Mouse (Mus musculus) lung, postnatal 25 days (tissue): Measurements from ENCODE around the gene Edem1.

Experiments
- DNase-seq: peaks from one replicate; pipeline ENCODE4 v3.0.0; 2022; ENCODE audit warnings: low spot score

The Edem1 gene

DNA sequence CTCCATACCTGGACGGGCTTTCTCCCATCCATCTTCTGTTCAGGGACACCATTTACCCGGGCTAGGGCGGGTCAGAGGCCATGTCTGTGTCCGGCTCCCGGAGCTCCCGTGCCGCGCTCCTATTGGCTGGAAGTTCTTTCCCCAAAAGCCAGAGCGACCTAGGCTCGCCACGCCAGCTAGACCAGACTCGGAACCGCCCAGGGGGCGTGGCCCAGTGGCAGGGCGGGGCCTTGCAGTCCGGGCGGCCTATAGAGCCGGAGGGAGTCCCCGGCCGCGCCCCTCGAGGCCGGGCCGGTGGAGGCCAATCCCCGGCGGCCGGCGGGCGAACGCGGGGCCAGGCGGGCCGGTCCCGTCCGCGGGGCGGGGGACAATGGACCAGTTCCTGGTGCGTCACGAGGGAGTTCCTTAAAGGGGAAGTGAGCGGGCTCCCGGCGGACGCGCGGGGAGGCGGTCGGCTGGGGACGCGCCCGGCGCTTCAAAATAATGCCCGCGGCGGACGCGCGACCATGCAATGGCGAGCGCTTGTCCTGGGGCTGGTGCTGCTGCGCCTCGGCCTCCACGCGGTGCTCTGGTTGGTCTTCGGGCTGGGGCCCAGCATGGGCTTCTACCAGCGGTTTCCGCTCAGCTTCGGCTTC, at the start of gene Edem1:
Edem1 (plus strand) TSS at position 408 of the 635 bp plus-strand sequence.
- peak; percentile 99 for DNase-seq

DNA sequence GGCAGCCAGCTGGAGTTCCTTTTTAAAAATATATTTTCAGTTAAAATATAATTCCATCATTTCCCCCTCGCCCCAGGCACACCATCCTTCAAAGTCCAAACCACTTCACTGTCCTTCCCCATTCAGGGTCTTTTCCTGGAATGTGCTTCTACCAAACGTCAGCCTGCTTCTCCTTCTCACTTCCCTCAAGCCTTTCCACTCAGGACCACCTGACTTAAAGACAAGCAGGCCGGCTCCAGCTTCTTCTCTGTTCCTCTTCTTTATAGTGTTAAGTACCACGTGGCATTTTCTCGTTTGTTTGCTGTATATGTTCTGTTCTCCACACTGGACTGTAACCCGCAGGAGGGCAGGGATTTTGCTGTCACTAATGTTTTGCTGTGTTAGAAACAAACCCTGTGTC, 46.6 kb upstream of the Edem1 start:
- peak; percentile 29 for DNase-seq

DNA sequence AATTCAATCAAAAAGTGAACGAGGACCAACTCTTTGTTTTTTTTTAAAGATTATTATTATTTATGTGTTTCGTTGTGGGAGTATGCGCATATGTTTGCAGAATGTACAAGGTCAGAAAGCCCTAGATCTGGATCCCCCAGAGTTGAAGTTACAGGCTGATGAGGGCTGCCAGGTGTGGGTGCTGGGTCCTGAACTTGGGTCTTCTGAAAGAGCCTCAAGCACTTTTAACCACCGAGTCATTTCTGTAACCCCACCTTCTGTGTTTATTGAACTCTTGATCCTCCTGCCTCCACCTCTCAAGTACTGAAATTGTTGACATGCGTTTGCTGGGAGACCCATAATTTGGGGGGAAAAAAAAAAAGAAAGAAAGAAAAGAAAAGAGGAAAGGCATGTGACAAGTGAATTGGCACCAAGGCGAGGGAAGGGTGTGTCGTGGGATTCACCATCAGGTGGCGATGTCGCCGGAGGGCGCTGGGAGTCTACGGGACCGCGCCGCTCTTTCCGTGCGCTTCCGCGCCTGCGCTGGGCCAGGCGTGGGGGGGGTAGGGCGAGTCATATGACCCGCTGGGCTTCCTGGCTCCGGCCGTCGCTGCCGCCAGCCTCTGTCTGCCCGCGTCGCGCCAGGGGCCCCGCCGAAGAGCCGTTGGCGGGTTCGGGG, 45.8 kb upstream of the Edem1 start, which contains the start of gene Arl8b:
Arl8b (plus strand) TSS at position 574 of the 658 bp plus-strand sequence.
- DNase-seq: peak; percentile 95

DNA sequence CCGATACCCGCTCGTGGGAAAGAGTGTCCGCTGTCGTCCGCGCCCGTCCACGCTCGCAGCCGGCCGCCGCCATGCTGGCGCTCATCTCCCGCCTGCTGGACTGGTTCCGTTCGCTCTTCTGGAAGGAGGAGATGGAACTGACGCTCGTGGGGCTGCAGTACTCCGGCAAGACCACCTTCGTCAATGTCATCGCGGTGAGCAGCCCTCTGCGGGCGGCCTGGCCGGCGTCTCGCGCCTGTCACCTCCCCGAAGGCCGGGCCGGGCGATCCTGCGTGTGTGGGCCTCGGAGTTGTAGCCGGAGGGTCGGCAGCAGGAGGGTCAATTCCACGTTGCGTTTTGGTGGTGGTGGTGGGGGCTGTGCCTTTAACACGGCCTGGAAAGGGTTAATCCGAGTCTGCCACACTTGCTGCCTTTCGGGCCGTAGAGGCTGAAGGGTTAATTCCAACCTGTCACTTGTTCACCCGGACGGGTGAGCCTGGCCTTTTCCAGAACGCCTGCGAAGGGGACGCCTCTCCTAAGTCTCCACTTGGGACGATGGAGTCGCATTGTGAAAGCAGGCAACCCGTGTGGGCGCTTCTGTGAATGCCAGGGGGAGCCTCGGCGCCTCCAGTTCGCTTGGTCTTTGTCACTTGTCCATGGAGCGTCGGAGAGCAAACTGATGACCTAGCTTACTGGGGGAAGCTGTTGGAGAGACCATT, 45.1 kb upstream of the Edem1 start:
- peak; percentile 24 for DNase-seq

DNA sequence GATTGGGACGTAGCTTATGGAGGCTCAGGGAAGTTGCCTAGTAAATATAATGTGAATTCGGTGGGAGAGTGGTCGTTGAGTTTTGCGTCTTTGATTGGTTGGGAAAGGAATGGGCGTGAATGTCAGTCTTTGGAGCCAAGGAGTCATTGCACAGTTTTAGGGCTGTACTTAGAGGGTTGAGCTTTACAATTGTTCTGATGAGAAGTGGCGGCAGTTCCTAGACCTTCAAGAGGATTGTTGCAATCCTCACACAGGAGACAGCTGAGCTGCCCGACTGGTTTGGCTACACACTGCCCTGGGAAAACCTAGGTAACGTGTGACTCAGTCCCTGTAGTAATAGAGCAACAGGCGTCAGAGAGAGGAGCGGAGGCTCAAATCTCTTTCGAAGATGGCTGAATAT, 44.4 kb upstream of the Edem1 start:
- DNase-seq: peak; percentile 83

DNA sequence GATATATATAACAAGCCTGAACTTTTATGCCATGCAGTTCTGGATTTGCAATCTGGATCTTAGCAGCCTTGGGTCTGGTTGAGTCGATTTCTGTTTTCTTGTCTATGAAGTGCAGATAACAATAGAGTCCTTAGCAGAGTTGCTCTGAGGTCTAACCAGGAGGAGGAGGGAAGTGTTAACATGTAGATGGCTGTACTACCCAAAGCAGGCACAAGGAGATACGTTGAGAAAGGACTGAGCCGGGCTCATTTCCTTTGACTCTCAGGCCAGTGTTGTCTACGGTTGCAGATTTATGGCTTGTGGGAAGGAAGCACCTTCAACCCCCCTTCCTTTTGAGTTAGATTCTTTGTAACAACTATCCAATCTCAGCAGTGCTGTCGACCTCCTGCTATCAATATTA, 43.6 kb upstream of the Edem1 start:
- no peak for DNase-seq

DNA sequence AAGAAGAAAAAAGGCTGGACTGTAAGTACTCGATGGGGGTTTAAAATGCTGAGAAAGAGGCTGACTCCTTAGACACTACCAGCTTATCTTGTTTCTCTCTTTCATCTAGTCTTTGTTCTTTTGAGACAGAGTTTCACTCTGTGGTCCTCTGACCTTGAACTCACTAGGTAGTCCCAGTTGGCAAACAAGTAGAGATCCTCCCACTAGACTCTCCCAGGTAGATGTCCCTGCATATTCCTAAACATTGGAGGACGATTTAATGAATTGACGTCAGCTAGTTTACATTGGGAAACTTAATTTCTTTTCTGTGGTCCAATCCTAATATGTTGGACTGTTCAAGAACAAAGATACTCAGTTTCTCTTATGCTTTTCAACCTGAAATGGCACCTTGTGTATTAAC, 42.9 kb upstream of the Edem1 start:
- DNase-seq: no peak

DNA sequence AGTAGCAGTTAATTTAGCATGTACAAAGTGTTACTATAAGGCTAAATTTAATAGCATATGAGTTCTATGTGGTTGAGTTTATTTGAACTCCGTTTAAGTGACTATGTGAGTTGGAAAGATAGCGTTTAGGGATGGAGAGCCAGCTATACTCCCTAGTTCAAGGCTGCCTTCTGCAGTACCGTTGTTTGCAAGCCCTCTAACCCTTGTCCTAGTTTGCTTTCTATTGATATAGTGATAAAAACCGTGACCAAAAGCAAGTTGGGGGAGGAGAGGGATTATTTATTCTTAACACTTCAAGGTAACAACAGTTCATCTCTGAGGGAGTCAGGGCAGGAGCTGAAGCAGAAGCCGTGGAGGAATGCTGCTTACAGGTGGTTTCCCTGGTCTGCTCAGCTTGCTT, 36.9 kb upstream of the Edem1 start:
- no peak for DNase-seq

DNA sequence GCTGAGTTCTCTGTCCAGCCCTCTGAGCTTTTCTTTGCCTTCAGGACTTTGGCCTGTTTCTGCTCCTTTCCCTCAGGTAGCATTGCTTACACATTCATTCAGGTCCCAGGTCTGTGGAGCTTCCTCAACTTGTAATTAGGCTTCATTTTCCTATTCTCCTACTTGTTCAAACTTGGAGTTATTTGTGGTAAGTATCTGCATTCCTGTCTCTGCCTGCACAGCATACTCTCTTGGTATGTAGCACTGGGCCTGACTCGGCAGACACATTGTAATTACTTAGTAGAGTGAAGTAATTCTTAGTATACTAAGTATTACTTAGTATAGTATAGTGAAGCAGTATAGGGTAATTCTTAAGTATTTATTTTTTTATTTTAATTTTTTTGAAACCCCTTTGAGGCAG, 32.5 kb upstream of the Edem1 start:
- no peak for DNase-seq

DNA sequence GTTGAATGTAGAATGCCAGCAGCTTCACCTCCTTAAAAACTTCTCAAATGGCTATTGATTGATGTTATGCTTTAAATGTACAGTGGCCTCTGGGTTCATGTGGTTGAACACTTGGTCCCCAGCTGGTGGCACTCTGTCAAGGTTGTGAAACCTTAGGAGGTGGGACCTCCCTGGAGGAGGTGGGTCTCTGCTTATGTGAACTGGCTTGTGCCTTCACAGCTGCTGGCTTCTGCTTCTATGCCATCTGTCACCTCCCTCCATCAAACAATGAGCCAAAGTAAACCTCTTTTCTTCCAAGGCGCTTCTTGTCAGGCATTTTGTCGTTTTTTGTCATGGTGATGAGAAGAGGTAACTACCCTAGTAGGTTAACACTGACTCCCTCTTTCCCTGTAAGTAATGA, 31.7 kb upstream of the Edem1 start:
- peak; percentile 55 for DNase-seq

DNA sequence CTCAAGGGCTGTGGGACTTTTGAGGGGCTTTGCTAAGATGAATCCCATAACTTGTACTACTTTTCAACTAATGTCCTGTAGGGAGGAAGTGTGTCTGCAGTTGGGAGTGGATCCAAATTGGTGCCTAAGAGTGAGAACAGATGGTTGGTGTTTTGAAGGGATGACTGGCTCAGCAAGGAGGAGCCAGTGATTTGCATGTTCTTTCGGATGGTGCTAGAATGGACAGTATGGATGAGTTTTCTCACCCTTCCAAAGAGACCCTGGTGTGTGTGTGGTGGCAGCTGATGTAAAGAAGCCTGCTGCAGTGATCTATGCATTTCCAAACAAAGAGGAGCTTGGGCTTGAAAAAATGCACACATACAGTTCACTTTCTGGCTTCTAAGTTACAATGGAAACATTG, 23.2 kb upstream of the Edem1 start:
- no peak for DNase-seq

DNA sequence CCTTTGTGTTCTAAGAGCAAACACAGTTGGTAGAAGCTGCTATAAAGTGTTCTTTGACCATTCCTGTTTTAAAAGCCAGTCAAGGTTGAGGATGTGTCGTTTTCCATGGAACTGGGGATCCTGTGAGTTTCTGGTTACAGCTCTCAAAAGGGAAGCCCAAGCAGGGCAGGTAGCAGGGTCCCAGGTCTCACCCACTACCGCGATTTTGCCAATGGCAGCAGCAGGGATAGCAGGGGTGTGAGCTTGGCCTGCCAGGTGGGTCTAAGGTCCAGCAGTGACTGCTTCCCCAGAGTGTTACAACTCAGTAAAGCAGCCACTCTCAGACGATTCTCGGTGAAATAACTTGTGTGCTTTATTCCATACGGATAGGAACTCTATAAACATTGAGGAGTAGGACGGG, 22.6 kb upstream of the Edem1 start:
- no peak for DNase-seq

DNA sequence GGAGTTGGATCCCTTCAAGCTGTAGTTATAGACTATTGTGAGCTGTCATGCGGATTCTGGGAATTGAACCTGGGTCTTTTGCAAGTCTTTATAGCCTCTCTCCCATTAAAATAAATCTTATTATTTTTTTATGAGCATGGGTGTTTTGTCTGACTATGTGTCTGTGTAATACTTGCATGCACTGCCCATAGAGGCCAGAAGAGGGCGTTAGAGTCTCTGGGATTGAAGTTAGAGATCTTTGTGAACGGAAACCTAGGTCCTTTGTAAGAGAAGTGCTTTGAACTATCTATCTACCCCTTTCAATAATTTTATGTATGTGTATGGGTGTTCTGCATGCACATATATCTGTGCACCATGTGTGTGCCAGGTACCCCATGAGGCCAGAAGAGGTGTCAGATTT, 21.0 kb upstream of the Edem1 start:
- no peak for DNase-seq

DNA sequence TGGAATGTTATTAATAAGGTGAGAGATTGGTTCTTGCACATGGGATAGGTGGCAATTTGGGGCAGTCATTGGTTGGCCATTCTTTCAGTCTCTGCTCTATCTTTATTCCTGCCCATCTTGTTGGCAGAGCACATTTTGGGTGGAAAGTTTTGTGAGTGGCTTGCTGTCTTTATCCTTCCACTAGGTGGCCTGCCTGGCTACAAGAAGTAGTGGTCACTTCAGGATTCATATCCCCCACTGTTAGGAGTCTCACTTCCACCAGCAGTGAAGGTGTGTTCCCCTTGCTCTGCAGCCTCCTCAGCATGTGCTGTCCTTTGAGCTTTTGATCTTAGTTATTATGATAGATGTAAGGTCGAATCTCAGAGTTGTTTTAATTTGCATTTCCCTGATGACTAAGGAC, 19.7 kb upstream of the Edem1 start:
- no peak for DNase-seq

DNA sequence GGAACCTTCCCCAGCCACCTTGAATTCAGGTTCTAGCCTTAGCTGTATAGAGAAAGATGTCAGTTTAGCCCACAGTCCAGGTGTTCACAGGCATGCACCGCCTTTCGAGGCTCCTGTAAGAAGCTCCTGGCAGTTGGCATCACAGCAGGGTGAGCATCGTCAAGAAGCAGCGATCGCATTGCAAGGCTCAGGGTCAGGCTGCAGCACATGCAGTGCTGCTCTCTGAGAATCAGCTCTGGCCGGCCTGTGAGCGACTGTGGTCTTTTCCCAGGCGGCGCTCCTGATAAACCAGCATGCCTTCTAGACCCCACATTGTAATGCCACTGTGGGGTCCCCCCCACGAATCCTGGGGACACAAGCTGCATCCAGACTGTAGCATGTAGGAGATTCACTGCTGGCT, 18.2 kb upstream of the Edem1 start:
- no peak for DNase-seq

DNA sequence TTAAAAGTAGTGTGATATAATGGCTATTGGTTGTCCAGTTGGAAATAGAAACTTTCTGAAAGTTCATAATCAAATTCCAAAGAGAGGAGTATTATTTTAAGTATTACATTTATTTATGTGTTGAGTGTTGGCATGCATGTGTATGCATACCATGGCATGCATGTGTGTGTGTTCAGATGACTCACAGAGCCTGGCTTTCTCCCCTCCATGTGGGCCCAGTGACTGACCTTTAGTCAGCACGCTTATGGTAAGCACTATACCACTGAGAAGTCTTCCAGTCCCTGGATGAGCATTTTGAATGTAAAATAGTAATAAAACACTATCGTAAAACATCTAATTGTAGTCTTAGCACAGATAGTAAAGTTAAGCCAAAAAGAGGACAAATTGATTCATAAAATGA, 16.3 kb upstream of the Edem1 start:
- DNase-seq: no peak

DNA sequence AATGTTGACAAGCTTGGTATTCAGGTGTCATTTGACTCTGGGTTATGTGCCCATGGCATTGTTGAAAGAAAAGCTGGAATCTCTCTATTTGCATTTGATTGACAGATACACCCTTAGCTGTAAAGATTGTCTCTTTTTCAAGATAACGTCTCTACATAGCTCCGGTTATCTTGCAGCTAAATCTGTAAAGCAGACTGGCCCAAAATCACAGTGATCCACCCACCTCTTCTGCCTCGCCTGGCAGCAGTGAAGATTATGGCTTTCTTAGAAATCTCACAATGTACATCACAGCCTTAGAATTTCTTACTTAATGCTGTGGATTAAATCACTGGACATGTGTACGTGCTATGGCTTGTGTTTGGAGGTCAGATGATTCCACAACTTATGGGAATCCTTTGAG, 10.9 kb upstream of the Edem1 start:
- DNase-seq: no peak

DNA sequence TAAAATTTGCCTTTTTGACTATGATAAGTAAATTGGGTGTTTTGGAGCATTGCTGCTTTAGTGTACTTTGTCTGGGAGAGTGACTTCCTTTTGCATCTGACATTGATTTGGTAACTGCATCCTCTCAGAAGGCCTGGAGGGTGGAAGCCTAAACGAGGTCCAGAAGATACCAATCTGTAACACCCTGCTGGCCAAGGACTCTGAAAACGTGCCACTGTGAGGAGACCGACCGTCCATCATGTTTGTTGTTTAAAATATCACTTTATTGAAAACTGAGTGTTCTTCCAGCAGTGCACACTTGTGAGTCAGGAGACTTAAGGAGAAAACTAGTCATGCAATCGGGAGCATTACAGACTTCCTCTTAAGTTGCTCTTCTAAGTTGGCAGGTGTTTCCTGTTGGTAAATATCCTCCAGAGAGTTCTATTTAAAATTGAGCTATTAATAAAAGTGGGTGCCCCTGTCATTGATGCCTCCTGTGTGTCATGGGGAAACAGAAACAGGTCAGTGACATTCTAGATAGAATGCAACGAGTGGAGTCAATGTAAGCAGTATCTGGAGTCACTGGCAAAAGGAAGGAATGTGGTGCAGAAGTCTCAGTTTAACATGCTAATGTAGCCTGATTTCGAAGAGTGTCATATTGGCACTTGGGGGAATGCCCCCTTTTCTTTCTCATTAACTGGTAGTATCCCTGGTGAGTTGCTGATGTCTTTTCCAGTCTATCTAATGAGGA, 3.5 kb upstream of the Edem1 start:
- peak; percentile 48 for DNase-seq

DNA sequence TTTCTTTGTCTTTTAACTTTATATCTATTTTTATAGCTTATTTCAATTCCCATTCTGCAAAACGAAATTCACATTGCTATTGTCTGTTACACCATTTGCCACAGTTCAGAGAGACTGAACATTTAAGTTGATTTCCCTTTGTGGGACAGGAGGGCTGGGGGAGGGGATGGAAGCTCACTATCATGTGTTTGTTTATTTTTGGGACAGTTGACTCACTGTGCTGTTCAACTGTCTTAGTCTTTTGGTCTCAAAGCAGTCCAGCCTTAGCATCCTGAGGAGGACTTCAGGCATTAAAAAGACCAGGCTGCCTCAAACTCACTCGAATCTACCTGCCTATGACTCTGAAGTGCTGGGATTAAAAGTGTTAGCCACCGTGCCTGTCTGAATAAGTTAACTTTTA, 2.4 kb upstream of the Edem1 start:
- DNase-seq: no peak

DNA sequence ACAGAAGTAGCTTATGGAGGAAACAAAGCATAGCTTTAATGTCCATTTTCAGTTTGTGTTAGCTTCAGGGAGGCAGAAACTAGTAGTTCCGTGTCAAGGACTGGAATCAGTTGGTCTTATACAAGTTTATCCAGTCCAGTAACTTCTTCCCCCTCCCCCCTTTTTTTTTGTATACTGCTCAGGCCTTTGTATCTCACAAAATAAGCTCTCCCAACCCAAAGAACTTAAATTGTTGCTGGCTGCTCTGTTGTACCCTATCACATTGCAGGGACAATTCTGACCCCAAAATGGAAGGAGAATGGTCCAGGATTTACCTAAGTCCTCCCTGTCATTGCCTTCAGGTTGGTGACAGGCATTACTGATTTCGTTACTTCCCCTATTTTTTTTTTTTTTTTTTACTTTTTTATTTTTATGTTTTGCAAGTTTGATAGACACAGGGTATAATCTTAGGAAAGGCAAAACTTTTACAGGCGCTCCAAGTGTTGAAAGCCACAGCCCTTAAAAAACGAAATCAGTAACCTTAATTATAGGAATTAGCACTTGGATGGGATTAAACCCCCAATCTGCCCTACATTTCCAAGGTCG, 1.0 kb upstream of the Edem1 start:
- no peak for DNase-seq

DNA sequence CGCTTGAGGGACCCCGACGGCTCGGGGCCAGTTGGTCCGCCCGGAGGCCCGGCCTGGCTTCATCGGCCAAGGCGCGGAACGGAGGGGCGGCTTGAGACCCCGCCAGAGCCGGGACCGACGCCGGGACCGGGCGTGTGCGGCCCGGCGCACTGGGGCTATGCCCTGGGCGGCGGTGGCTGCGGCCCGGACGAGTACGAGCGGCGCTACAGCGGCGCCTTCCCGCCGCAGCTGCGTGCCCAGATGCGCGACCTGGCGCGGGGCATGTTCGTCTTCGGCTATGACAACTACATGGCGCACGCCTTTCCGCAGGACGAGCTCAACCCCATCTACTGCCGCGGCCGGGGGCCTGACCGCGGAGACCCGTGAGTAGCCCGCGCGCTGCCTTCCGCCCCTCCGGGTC, 431 bp downstream of the Edem1 start:
- DNase-seq: no peak
